Mouse (Mus musculus) bone marrow, adult 2 months (tissue): Measurements from ENCODE around the gene Gars.

Experiments used
- CTCF ChIP-seq: fragments of 200-500 bp; IDR thresholded peaks from 2 replicates; pipeline ENCODE4 v1.5.1; 2011; ENCODE audit warnings: low read length, control low read depth; ENCODE audit not compliant: control insufficient read depth, insufficient read depth
- POLR2A ChIP-seq: fragments of 200-500 bp; IDR thresholded peaks from 2 replicates; pipeline ENCODE4 v1.6.1; 2011; ENCODE audit warnings: low read depth, mild to moderate bottlenecking, control low read depth, low read length, borderline replicate concordance; ENCODE audit not compliant: control insufficient read depth

DNA sequence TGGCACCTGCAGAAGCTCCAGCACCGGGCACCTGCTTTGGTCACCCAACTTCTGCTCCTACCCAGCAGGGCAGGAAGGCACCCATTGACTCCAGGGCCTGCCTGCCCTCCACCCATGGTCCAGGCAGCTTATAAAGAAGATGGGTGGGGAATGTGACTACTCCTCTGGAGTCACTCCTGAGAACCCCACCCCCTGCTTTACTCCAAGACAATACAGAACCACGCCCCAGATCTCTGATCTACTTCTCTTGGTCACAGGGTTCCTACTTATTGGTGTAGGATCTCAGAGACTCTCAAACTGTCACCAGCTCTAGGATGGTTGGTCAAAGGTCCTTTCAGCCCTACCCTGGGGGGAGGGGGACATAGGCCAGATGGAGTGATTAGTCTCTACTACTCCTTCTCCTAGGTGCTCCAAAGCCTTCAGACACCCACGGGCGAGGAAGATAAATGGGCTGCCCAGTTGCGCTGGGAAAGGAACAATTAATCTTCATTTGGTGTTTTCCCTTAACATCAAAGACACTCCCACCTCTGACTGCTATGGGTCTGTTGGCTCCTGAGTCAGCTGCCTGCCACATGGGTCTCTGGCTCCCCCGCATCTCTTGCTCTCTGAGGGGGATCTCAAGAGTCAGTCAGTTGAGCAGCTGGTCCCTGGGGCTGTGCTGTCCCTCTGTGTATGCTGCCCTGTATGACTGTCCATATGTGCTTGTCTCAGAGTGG is 55.8 kb downstream of the Gars start:
- TF ChIP-seq CTCF (no peak), POLR2A (no peak)
